Mouse (Mus musculus) CH12.LX (cell line): Measurements from ENCODE around the gene Commd7. TPM values are rescaled to one million over a fixed set of nuclear protein-coding genes. Genes with fewer than 3 reads are reported as not detected.

Experiments used
- DNase-seq: peaks from one replicate; pipeline ENCODE4 v3.0.0-alpha.2; 2013; ENCODE audit errors: extremely low read depth
- H3K27ac ChIP-seq: 2 replicates; pipeline ENCODE4 v1.5.1; 2012; ENCODE audit warnings: low read depth, mild to moderate bottlenecking, control low read depth, moderate library complexity; ENCODE audit not compliant: insufficient read depth
- H3K27me3 ChIP-seq: replicated peaks from 2 replicates; pipeline ENCODE3; 2012; ENCODE audit warnings: inconsistent platforms
- H3K36me3 ChIP-seq, 2 experiments: replicated peaks in 1 of 2; 2 replicates each; pipeline versions ENCODE3 to v1.6.1; 2012; ENCODE audit warnings: inconsistent platforms in 1 of 2, low read length in 1 of 2, mild to moderate bottlenecking in 1 of 2, mixed read lengths in 1 of 2, moderate library complexity in 1 of 2; ENCODE audit not compliant: control insufficient read depth in 1 of 2, insufficient read depth in 1 of 2
- H3K4me1 ChIP-seq, 2 experiments: 2 replicates each; pipeline ENCODE4 v1.6.1; 2012; ENCODE audit warnings: inconsistent platforms in 1 of 2, moderate library complexity in 1 of 2; ENCODE audit not compliant: insufficient read depth in 2 of 2, control insufficient read depth in 1 of 2
- H3K4me2 ChIP-seq: 2 replicates; pipeline ENCODE4 v1.6.1; 2012; ENCODE audit warnings: low read depth, mild to moderate bottlenecking, control low read depth; ENCODE audit not compliant: poor library complexity, insufficient read depth, severe bottlenecking
- H3K4me3 ChIP-seq, 3 experiments: fragments of 150-350 bp in 1 of 3; sonication (generic) in 1 of 3; replicated peaks in 1 of 3; 2 replicates each; pipeline versions ENCODE3 to v1.5.1; 2011 to 2012; ENCODE audit warnings: low read depth in 2 of 3, low read length in 2 of 3, mild to moderate bottlenecking in 2 of 3, moderate library complexity in 2 of 3, control low read depth in 1 of 3, improper control_type of control experiment in 1 of 3, inconsistent platforms in 1 of 3, mixed read lengths in 1 of 3; ENCODE audit not compliant: poor library complexity in 1 of 3
- H3K79me2 ChIP-seq: replicated peaks from 2 replicates; pipeline ENCODE4 v1.6.1; 2012; ENCODE audit warnings: mild to moderate bottlenecking, moderate library complexity; ENCODE audit not compliant: control insufficient read depth, poor library complexity, insufficient read depth, severe bottlenecking; ENCODE audit errors: extremely low read depth
- H3K9ac ChIP-seq: 2 replicates; pipeline ENCODE4 v1.6.1; 2012; ENCODE audit warnings: low read depth, mild to moderate bottlenecking, control low read depth, moderate library complexity; ENCODE audit not compliant: insufficient read depth
- H3K9me3 ChIP-seq: replicated peaks from 2 replicates; pipeline ENCODE3; 2012; ENCODE audit warnings: low read length, inconsistent platforms, mixed read lengths
- BHLHE40 ChIP-seq: IDR thresholded peaks from 2 replicates; pipeline ENCODE4 v1.6.1; 2011; ENCODE audit warnings: mild to moderate bottlenecking, low read depth, low read length, improper control_type of control experiment
- CHD1 ChIP-seq: IDR thresholded peaks from 2 replicates; pipeline ENCODE4 v1.6.1; 2012; ENCODE audit warnings: low read depth, low read length, improper control_type of control experiment, inconsistent platforms
- ELF1 ChIP-seq: IDR thresholded peaks from 2 replicates; pipeline ENCODE4 v1.6.1; 2014; ENCODE audit warnings: low read depth, mild to moderate bottlenecking, inconsistent platforms, low read length, improper control_type of control experiment
- EP300 ChIP-seq: IDR thresholded peaks from 2 replicates; pipeline ENCODE4 v1.6.1; 2011; ENCODE audit warnings: low read length, improper control_type of control experiment
- GABPA ChIP-seq: IDR thresholded peaks from 2 replicates; pipeline ENCODE4 v1.6.1; 2012; ENCODE audit warnings: low read depth, low read length, improper control_type of control experiment, inconsistent platforms; ENCODE audit not compliant: insufficient replicate concordance
- JUN ChIP-seq: IDR thresholded peaks from 2 replicates; pipeline ENCODE4 v1.6.1; 2011; ENCODE audit warnings: low read depth, mild to moderate bottlenecking, low read length, improper control_type of control experiment, moderate library complexity; ENCODE audit not compliant: insufficient read depth
- JUND ChIP-seq: conservative IDR thresholded peaks from 2 replicates; pipeline ENCODE4 v1.6.1; 2011; ENCODE audit warnings: low read depth, low read length, improper control_type of control experiment
- MAX ChIP-seq: IDR thresholded peaks from 2 replicates; pipeline ENCODE4 v1.6.1; 2011; ENCODE audit warnings: low read length, improper control_type of control experiment
- NELFE ChIP-seq: IDR thresholded peaks from 2 replicates; pipeline ENCODE4 v1.6.1; 2011; ENCODE audit warnings: low read depth, low read length, improper control_type of control experiment
- NRF1 ChIP-seq: IDR thresholded peaks from 2 replicates; pipeline ENCODE4 v1.6.1; 2014; ENCODE audit warnings: low read depth, mild to moderate bottlenecking, inconsistent platforms, low read length, improper control_type of control experiment, moderate library complexity
- POLR2A ChIP-seq: IDR thresholded peaks from 2 replicates; pipeline ENCODE4 v1.6.1; 2011; ENCODE audit warnings: low read depth, mild to moderate bottlenecking, improper control_type of control experiment, low read length
- POLR2AphosphoS2 ChIP-seq: IDR thresholded peaks from 2 replicates; pipeline ENCODE4 v1.6.1; 2011; ENCODE audit warnings: low read depth, low read length, improper control_type of control experiment
- SIN3A ChIP-seq: IDR thresholded peaks from 2 replicates; pipeline ENCODE4 v1.6.1; 2012; ENCODE audit warnings: low read length, improper control_type of control experiment, inconsistent platforms
- UBTF ChIP-seq: IDR thresholded peaks from 2 replicates; pipeline ENCODE4 v1.6.1; 2012; ENCODE audit warnings: low read depth, mild to moderate bottlenecking, inconsistent platforms, low read length, improper control_type of control experiment, moderate library complexity
- USF2 ChIP-seq: conservative IDR thresholded peaks from 2 replicates; pipeline ENCODE4 v1.6.1; 2011; ENCODE audit warnings: low read depth, low read length, improper control_type of control experiment
- ZC3H11A ChIP-seq: IDR thresholded peaks from 2 replicates; pipeline ENCODE4 v1.6.1; 2012; ENCODE audit warnings: low read depth, mild to moderate bottlenecking, inconsistent platforms, low read length, improper control_type of control experiment
- ZNF384 ChIP-seq: IDR thresholded peaks from 2 replicates; pipeline ENCODE4 v1.6.1; 2012; ENCODE audit warnings: low read depth, low read length, improper control_type of control experiment, inconsistent platforms
- dilution Hi-C: fragments of 300-500 bp; cut with MboI; formaldehyde crosslinking; loops from 2 replicates; pipeline ENCODE4 v1.14.3; 2020; ENCODE audit warnings: low sequenced_read_pairs; ENCODE audit not compliant: extremely low pct_unique_long_range_greater_than_20kb, extremely low pct_ligation_motif_present
- in situ Hi-C: fragments of 300-500 bp; cut with MboI; formaldehyde crosslinking; loops from 3 replicates; pipeline ENCODE4 v1.14.3; 2019; ENCODE audit warnings: low sequenced_read_pairs, low pct_ligation_motif_present, low pct_unique_long_range_greater_than_20kb, mixed read lengths
- polyA plus RNA-seq: library from polyadenylated mRNA; unstranded; fragments of >175 nt; gene quantifications from 2 replicates; pipeline ENCODE4 v1.2.1, GENCODE M21; 2012; ENCODE audit warnings: low read depth; ENCODE audit not compliant: insufficient read length
- total RNA-seq, 2 experiments: library from RNA; depleted of rRNA; stranded (reverse); fragments of 300-350 nt in 1 of 2; fragments of >200 nt in 1 of 2; gene quantifications; 2 replicates each; pipeline ENCODE4 v1.2.3; 2012 to 2014

The Commd7 gene
- total and polyA plus RNA-seq, 3 experiments, result 18.9 to 34.7 (median 28.4) TPM

DNA sequence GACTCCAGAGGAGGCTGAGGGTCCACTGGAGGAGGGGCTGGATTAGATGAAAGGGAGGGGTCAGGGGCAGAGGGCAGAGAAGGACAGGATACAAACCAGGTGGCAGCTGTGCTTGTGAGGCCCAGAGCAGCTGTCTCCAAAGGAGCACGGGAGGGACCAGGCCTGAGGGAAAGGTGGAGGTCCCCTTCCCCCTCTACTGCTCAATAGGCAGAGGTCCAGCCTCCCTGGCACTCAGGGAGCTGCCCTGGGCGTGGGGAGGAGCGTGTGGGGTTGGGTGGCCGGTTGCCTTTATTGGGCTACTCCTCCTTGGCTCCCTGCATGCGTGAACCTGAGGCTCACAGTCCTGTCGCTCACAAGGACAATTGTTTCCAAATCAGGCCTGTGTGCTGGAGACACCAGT, 57.0 kb downstream of the Commd7 start:
- dilution Hi-C loops, result no loop called here
- H3K79me2 ChIP-seq, result no peaks in the 10 kb centered on the region
- DNase-seq, result no peak
- TF ChIP-seq SIN3A, result no peak
- no peak for TF ChIP-seq POLR2AphosphoS2
- no peak for TF ChIP-seq NELFE
- TF ChIP-seq MAX, result no peak
- TF ChIP-seq CHD1, result no peak
- TF ChIP-seq GABPA, result no peak
- no peak for TF ChIP-seq ZNF384
- TF ChIP-seq JUND, result no peak
- TF ChIP-seq, all 38 proteins: peak for 0
- H3K27me3 ChIP-seq, result no peaks in the 10 kb centered on the region
- H3K4me2 ChIP-seq, result no peak overlapping the region
- H3K27ac ChIP-seq, result no peak overlapping the region
- H3K9ac ChIP-seq, result no peak overlapping the region
- in situ Hi-C loops, result loop anchor here (5.0 to 25.0 kb wide), 3 partner anchors 63 to 663 kb away; partner anchors contain the start of gene Mylk2
- no peaks in the 10 kb centered on the region for H3K36me3 ChIP-seq
- H3K4me3 ChIP-seq, result no peak overlapping the region
- peaks cover 6 to 11% of the 10 kb centered on the region in 2 experiments for H3K4me1 ChIP-seq
- no peaks in the 10 kb centered on the region for H3K9me3 ChIP-seq

DNA sequence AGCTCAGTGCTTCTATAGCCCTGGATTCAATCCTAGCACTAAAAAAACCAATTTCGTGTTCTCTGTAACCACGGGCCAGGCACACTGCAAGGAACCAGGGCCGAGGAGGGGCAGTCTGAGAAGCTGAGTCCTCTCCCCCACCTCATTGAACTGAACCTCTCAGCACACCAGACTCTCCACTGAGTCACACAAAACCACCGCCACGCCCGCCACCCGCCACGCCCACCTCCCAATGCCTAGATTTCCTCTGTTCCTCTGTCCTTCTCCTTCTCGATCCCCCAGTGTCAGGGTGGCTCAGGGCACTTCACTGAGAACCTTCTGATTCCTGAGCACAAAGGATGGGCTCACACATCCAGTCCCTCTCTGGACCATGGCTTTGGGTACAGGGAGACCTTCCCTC, 59.5 kb downstream of the Commd7 start:
- Histone ChIP-seq H3K4me3 (no peak overlapping the region), H3K9ac (no peak overlapping the region), H3K4me1 (peaks cover 2 to 5% of the 10 kb centered on the region in 2 experiments; a peak in 2 of 4 replicates), H3K27me3 (no peaks in the 10 kb centered on the region), H3K9me3 (no peaks in the 10 kb centered on the region), H3K36me3 (no peaks in the 10 kb centered on the region), H3K79me2 (no peaks in the 10 kb centered on the region), H3K4me2 (no peak overlapping the region)
- in situ Hi-C loops, result no loop called here
- no peak for TF ChIP-seq ELF1
- no peak for TF ChIP-seq NRF1
- TF ChIP-seq POLR2A, result no peak
- no peak for TF ChIP-seq BHLHE40
- no peak for TF ChIP-seq ZNF384
- no peak for TF ChIP-seq POLR2AphosphoS2
- no peak for TF ChIP-seq UBTF
- TF ChIP-seq EP300, result no peak
- TF ChIP-seq GABPA, result no peak
- TF ChIP-seq, all 38 proteins: peak for 0
- DNase-seq, result no peak
- H3K27ac ChIP-seq, result no peak overlapping the region
- dilution Hi-C loops, result no loop called here

DNA sequence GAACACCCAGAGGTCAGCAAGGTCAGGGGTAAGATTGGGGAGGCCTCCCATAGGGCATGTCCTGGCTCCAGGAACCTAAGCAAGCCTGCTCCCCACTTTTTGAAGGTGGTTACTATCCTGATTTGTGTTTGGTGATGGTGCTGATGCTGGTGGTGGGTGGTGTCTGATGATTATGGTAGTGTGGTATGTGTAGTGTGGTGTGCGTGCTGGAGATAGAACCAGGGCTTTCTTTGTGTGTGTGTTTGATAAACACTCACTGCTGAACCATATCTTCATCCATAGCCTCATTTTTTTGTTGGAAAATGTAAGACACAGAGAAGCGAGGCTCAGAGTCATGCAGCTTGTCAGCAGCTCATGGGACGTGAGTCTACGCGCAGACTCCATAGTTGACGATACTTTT, 64.0 kb downstream of the Commd7 start:
- Histone ChIP-seq H3K27me3 (no peaks in the 10 kb centered on the region), H3K4me3 (no peak overlapping the region), H3K27ac (no peak overlapping the region), H3K9me3 (peaks cover 2% of the 10 kb centered on the region)
- no peak for DNase-seq
- in situ Hi-C loops (no loop called here), dilution Hi-C loops (no loop called here)
- TF ChIP-seq SIN3A (no peak), ZC3H11A (no peak), JUN (no peak), USF2 (no peak), NRF1 (no peak), UBTF (no peak), GABPA (no peak)
- TF ChIP-seq, all 38 proteins: peak for 0
- Histone ChIP-seq H3K4me2 (no peak overlapping the region), H3K9ac (no peak overlapping the region), H3K36me3 (no peaks in the 10 kb centered on the region), H3K79me2 (no peaks in the 10 kb centered on the region), H3K4me1 (no peaks in the 10 kb centered on the region)
